Mouse (Mus musculus) neural tube, embryonic 15.5 days (tissue): ENCODE measurements around the gene Slc22a29. TPM values are rescaled to one million over a fixed set of nuclear protein-coding genes. Genes with fewer than 3 reads are reported as not detected.
"Not testable (repeated sequence)": the region's sequence is repeated elsewhere in the genome, so short reads cannot be mapped to it uniquely, and the experiment has no call there.

ENCODE experiments used
- ATAC-seq: fragments of 200-750 bp; cut with Nextera tagmentation; 2 replicates; pipeline ENCODE4 v1.8.0; 2017; ENCODE audit warnings: mild to moderate bottlenecking, moderate TSS enrichment, moderate library complexity; ENCODE audit not compliant: low FRiP score
- H3K27ac ChIP-seq: fragments of 300-500 bp; sonication (generic); replicated peaks from 2 replicates; pipeline ENCODE4 v1.5.1; 2015; ENCODE audit warnings: mild to moderate bottlenecking, inconsistent platforms
- H3K27me3 ChIP-seq: fragments of 300-500 bp; sonication (generic); replicated peaks from 2 replicates; pipeline ENCODE4 v1.6.1; 2015; ENCODE audit warnings: inconsistent platforms
- H3K36me3 ChIP-seq: fragments of 300-500 bp; sonication (generic); 2 replicates; pipeline ENCODE4 v1.6.1; 2015; ENCODE audit warnings: inconsistent platforms
- H3K4me1 ChIP-seq: fragments of 300-500 bp; sonication (generic); 2 replicates; pipeline ENCODE4 v1.6.1; 2015; ENCODE audit warnings: inconsistent platforms
- H3K4me2 ChIP-seq: fragments of 300-500 bp; sonication (generic); 2 replicates; pipeline ENCODE4 v1.6.1; 2015; ENCODE audit warnings: inconsistent platforms, mild to moderate bottlenecking, moderate library complexity
- H3K4me3 ChIP-seq: fragments of 300-500 bp; sonication (generic); replicated peaks from 2 replicates; pipeline ENCODE4 v1.5.1; 2015; ENCODE audit warnings: mild to moderate bottlenecking, inconsistent platforms
- H3K9ac ChIP-seq: fragments of 300-500 bp; sonication (generic); replicated peaks from 2 replicates; pipeline ENCODE4 v1.6.1; 2015; ENCODE audit warnings: mild to moderate bottlenecking, inconsistent platforms
- H3K9me3 ChIP-seq: fragments of 300-500 bp; sonication (generic); replicated peaks from 2 replicates; pipeline ENCODE4 v1.6.1; 2016; ENCODE audit warnings: inconsistent platforms
- WGBS: fragments of 180-500 bp; shearing (Covaris S2); methylation state at CpG from one replicate; pipeline ENCODE4 v1.1.7; 2015; ENCODE audit warnings: mixed read lengths; 5-methylcytosine and 5-hydroxymethylcytosine counted together
- polyA plus RNA-seq: library from polyadenylated mRNA; unstranded; fragments of >200 nt; fragmentation: Nextera tagmentation; extraction: Ambion mirVana; gene quantifications from 2 replicates; pipeline ENCODE4 v1.2.1, GENCODE M21; 2015

The Slc22a29 gene
- polyA plus RNA-seq: not detected in 2 replicates

DNA sequence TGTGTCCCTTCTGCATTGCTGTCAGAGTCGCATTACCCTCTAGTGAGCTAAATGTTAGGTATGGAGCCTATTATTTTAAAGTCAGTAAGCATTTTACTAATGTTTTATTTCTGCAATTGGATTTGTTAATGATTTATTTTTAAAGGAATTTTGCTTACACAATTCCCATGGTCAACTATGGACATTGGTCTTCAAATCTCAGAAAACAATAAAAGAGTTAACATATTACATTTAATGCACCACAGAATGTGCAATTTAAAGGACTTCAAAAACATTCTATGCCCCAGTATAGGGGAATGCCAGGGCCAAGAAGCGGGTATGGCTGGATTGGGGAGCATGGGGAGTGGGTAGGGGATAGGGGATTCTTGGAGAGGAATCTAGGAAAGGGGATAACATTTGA is at the start of gene Slc22a29:
Gene Slc22a29, minus strand, starts transcription at position 101 of the 400 bp plus-strand sequence.
- no peak within 1 kb of the TSS for H3K4me2 ChIP-seq
- no peak for ATAC-seq
- 0 out of 2 replicates have a peak, but pooled peaks cover 6% of the 10 kb centered on the region for H3K9me3 ChIP-seq
- no peak within 1 kb of the TSS for H3K27ac ChIP-seq
- no peaks in the 10 kb centered on the region for H3K4me1 ChIP-seq
- no peak within 1 kb of the TSS for H3K9ac ChIP-seq
- no peaks in the 10 kb centered on the region for H3K27me3 ChIP-seq
- H3K36me3 ChIP-seq: no peaks in the 10 kb centered on the region
- WGBS: 88% methylated on average over 2 of the region's 2 CpGs
- H3K4me3 ChIP-seq: no peak within 1 kb of the TSS

DNA sequence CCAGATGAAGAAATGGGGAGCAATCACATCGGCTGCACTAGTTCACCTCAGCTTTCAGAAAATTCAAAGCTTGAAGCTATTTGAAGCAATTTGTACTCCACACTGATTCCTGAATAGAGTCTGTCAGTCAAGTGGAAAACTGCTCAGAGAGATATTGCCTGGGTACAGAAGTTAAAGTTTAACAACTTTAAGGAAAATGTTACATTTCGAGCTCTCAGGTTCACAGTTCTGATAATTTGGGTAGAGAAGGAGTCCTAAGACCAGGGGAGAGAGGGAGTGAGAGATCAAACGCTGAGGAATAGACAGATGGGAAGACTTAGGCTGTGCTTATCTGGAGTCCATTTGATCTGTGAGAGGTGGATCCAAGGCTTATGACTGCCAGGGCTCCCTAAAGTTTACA is 46.6 kb upstream of the Slc22a29 start:
- no peak overlapping the region for H3K27ac ChIP-seq
- H3K36me3 ChIP-seq: no peaks in the 10 kb centered on the region
- H3K4me3 ChIP-seq: no peak overlapping the region
- 79% methylated on average over 3 of the region's 3 CpGs for WGBS
- no peak overlapping the region for H3K9ac ChIP-seq
- no peak for ATAC-seq
- no peaks in the 10 kb centered on the region for H3K27me3 ChIP-seq
- H3K4me2 ChIP-seq: no peak overlapping the region
- H3K9me3 ChIP-seq: 0 out of 2 replicates have a peak, but pooled peaks cover 2% of the 10 kb centered on the region
- H3K4me1 ChIP-seq: no peaks in the 10 kb centered on the region

DNA sequence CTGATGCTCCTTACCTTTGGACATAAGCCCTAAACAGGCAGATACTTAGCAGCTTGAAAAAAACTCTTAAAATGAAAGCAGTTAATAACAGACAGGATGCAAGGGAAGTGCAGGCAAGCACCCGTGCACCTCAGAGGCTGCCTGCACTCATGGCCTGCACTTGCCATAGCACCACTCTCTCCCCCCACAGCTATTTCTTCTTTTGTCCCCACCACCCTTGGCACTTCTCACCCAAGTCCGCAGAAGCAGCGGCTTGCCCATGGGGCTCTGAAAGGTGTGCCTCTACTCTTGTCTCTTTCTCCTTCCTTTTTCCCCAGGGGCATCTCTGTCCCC is 34.0 kb upstream of the Slc22a29 start:
- H3K27ac ChIP-seq: peak overlapping the region; percentile 82
- H3K4me2 ChIP-seq: peak overlapping the region; percentile 61
- peaks cover 4% of the 10 kb centered on the region; the same call in 1 of the 2 replicates for H3K4me1 ChIP-seq
- ATAC-seq: peak; percentile 67
- H3K9me3 ChIP-seq: 0 out of 2 replicates have a peak, but pooled peaks cover 6% of the 10 kb centered on the region
- peak overlapping the region; percentile 59 for H3K9ac ChIP-seq
- no peaks in the 10 kb centered on the region for H3K36me3 ChIP-seq
- 35% methylated on average over 3 of the region's 3 CpGs for WGBS
- peak overlapping the region; percentile 54 for H3K4me3 ChIP-seq
- H3K27me3 ChIP-seq: no peaks in the 10 kb centered on the region

DNA sequence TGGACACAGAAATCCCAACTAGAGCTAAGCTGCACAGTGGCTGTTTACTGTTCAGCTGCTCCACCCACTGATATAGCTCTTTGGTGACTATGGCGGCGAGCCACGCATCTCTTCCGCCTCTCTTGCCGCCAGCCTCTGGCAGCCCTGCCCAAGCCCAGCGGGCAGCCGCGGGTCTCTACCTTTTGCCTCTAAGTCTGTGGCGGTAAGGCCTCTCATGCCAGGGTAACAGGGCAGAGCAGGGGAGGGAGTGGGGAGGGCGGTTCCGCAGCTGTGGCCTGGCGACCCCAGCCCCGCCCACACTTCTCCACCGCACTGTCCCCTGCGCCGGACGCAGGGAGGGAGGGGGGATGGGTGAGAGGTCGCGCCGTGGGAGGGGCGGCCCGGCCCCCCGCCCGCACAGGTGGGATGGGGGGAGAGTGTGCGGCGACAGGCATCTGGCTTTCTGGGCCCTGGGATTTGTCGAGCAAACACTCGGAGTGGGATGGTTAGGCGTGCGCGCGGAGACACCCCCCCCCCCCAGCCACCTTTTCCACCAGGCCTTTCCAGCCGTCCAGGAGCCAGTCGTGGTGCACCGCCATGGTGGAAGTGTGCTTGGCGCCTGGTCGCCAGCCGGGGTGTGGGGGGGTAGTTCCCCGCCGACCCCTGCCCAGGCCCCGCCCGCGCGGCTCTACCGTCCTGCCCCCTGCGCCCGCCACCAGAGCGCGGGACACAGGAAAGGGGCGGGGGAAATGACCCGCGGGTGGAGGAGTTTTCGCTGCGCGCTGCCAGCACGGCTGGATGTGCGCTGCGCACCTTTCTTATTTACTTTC is 33.4 kb upstream of the Slc22a29 start:
- Histone ChIP-seq H3K9ac (peak overlapping the region; percentile 59), H3K4me3 (peak overlapping the region; percentile 54), H3K36me3 (no peaks in the 10 kb centered on the region), H3K27me3 (no peaks in the 10 kb centered on the region), H3K4me1 (peaks cover 4% of the 10 kb centered on the region; the same call in 1 of the 2 replicates), H3K9me3 (0 out of 2 replicates have a peak, but pooled peaks cover under 1% of the 10 kb centered on the region), H3K4me2 (peak overlapping the region; percentile 61), H3K27ac (peak overlapping the region; percentile 82)
- ATAC-seq: peak; percentile 94
- 7% methylated on average over 46 of the region's 58 CpGs for WGBS

DNA sequence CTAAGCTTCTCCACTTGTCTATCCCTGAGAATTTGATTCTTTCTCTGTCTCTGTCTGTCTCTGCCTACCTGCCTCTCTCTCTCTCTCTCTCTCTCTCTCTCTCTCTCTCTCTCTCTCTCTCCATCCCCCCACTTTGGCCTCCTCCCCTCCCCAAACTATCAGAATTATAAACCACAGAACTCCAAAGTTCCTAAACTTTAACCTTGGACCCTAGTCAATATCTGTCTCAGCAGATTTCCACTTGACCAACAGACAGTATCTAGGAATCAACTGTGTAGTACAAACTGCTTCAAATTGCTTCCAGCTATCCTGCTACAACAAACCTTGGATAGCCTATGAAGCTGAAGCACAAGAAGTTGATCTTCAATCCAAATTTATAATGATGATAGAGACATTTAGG is 10.2 kb upstream of the Slc22a29 start:
- H3K4me1 ChIP-seq: no peaks in the 10 kb centered on the region
- no peak overlapping the region for H3K27ac ChIP-seq
- H3K9me3 ChIP-seq: 0 out of 2 replicates have a peak, but pooled peaks cover 4% of the 10 kb centered on the region
- no peaks in the 10 kb centered on the region for H3K27me3 ChIP-seq
- no peak overlapping the region for H3K4me2 ChIP-seq
- no peak overlapping the region for H3K4me3 ChIP-seq
- no peak for ATAC-seq
- no peak overlapping the region for H3K9ac ChIP-seq
- no peaks in the 10 kb centered on the region for H3K36me3 ChIP-seq

DNA sequence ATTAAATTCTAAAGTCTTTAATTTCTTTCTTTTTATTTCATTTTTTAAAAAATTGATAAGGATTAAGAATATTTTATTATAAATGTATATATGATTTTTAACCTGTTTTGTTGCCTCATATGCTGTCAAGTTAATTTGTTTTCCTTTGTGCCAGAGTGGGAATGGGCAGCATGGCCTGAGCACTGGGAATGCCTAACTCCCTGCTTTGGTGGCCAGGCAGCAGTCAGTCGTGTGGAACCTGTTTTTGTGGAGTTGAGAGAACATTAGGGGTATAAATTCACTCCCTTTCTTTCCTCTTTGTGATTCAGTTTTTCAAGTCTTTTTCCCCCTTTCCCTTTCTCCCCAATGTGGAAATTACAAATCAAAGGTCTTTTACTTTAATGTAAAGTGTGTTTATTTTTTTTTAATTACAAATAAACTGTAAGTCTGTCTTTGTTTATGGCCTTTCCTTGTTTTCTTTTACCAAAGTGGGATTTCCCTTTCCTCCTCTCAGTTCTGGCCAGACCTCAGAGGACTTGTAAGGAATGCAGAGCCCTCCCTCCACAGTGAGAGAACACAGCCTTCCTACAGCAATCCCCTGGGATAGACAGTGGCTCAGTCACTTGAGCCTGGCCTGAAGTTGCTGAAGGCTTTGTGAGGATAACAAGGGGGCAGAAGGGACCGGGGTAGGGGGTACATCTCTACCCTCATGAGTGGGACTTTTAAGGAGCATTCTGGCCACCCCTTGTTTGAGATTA is 69.7 kb downstream of the Slc22a29 start:
- H3K9me3 ChIP-seq: 0 out of 2 replicates have a peak, but pooled peaks cover 6% of the 10 kb centered on the region
- no peak overlapping the region for H3K4me3 ChIP-seq
- H3K4me1 ChIP-seq: no peaks in the 10 kb centered on the region
- H3K9ac ChIP-seq: no peak overlapping the region
- ATAC-seq: no peak
- 48% methylated on average over 2 of the region's 2 CpGs for WGBS
- no peak overlapping the region for H3K27ac ChIP-seq
- H3K4me2 ChIP-seq: no peak overlapping the region
- H3K36me3 ChIP-seq: no peaks in the 10 kb centered on the region
- no peaks in the 10 kb centered on the region for H3K27me3 ChIP-seq

DNA sequence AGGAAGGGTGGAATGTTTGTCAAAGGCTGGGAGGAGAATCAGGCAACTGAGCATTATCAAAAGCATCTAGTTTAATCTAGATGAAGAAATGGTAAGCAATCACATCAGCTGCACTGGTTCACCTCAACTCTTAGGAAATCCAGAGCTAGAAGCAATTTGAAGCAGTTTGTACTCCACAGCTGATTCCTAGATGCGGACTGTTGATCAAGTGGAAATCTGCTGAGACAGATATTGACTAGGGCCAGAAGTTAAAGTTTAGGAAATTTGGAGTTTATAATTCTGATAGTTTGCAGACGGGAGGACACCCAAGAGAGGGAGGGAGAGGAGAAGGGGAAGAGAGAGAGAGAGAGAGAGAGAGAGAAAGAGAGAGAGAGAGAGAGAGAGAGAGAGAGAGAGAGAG is 76.0 kb downstream of the Slc22a29 start:
- not testable (repeated sequence) for ATAC-seq, H3K4me3 ChIP-seq, H3K27ac ChIP-seq, H3K9me3 ChIP-seq, H3K4me1 ChIP-seq, H3K27me3 ChIP-seq, H3K36me3 ChIP-seq, H3K4me2 ChIP-seq, H3K9ac ChIP-seq
- WGBS: 88% methylated on average over 2 of the region's 2 CpGs

DNA sequence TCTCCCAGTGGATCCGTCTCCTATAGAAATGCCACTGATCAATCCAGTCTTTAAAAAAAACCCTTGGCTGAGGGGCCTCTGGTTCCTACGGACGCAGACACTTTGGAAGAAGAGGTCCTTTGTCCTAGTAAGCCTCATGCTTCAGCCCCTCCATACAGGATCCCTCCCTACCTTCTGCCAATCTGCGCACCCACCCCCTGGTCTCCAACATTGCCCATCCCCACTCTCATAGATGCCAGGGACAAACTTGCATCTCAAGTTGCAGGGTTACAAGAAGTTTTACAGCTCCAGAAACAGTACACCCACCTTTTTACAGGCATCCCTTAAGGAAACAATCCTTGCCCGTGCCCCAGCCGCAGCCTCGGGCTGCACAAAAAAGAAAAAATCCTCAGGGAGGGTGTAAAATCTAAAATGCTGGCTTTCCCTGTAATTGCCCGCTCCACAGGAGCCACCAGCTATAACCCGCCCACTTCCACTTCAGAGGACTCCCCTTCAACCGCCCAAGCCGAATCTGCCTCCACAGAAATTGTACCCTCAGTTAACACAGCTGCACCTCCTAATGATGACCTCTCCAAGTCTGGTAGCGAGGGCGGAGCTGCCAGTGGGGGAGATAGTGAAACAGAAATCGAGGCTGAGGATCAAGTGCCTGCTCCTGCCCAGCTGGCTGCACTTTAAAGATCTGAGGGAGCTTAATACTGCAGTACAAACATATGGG is 84.4 kb downstream of the Slc22a29 start:
- H3K4me2 ChIP-seq: not testable (repeated sequence)
- WGBS: 56% methylated on average over 14 of the region's 14 CpGs

DNA sequence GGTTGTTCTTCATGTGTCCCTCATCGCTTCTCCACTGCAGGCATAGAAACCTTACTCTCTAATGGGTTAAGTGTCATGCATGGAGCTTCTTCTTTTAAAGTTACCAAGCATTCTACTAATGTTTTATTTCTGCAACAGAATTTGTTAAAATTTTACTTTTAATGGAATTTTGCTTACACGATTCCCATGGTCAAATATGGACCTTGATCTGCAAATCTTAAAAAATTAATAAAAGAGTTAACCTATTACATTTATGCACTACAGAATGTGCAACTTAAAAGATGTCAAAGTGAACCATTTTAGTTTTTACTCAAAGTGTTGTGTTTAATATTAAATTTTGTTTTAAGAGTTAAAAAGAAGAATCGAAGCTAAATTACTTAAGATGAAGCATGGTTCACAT is 86.8 kb downstream of the Slc22a29 start, which contains the start of gene Slc22a28:
Gene Slc22a28, minus strand, starts transcription at position 102 of the 400 bp plus-strand sequence.
- ATAC-seq, H3K9me3 ChIP-seq, H3K36me3 ChIP-seq, H3K9ac ChIP-seq, H3K4me1 ChIP-seq, H3K4me3 ChIP-seq, H3K27ac ChIP-seq, H3K4me2 ChIP-seq, H3K27me3 ChIP-seq: not testable (repeated sequence)
- 94% methylated on average over 2 of the region's 3 CpGs for WGBS

More for the DNA sequence above, 84.4 kb downstream of the Slc22a29 start:
- H3K36me3 ChIP-seq, H3K9ac ChIP-seq, H3K27ac ChIP-seq, H3K4me1 ChIP-seq, H3K4me3 ChIP-seq, H3K27me3 ChIP-seq, ATAC-seq, H3K9me3 ChIP-seq: not testable (repeated sequence)
